Mouse (Mus musculus) stomach, embryonic 15.5 days (tissue): ENCODE measurements around the gene Fos. TPM values are rescaled to one million over a fixed set of nuclear protein-coding genes. Genes with fewer than 3 reads are reported as not detected.

ENCODE experiments used
- ATAC-seq: fragments of 200-750 bp; cut with Nextera tagmentation; 2 replicates; pipeline ENCODE4 v1.8.0; 2017; ENCODE audit warnings: low read depth, moderate number of reproducible peaks, moderate TSS enrichment; ENCODE audit not compliant: insufficient read depth, low FRiP score
- H3K27ac ChIP-seq: fragments of 300-500 bp; sonication (generic); 2 replicates; pipeline ENCODE4 v1.5.1; 2015; ENCODE audit warnings: mild to moderate bottlenecking, inconsistent platforms
- H3K27me3 ChIP-seq: fragments of 300-500 bp; sonication (generic); replicated peaks from 2 replicates; pipeline ENCODE4 v1.6.1; 2015; ENCODE audit warnings: inconsistent platforms
- H3K36me3 ChIP-seq: fragments of 300-500 bp; sonication (generic); 2 replicates; pipeline ENCODE4 v1.6.1; 2015; ENCODE audit warnings: inconsistent platforms
- H3K4me1 ChIP-seq: fragments of 300-500 bp; sonication (generic); 2 replicates; pipeline ENCODE4 v1.6.1; 2015; ENCODE audit warnings: inconsistent platforms
- H3K4me2 ChIP-seq: fragments of 300-500 bp; sonication (generic); 2 replicates; pipeline ENCODE4 v1.6.1; 2015; ENCODE audit warnings: mild to moderate bottlenecking, inconsistent platforms
- H3K4me3 ChIP-seq: fragments of 300-500 bp; sonication (generic); replicated peaks from 2 replicates; pipeline ENCODE4 v1.5.1; 2015; ENCODE audit warnings: inconsistent platforms
- H3K9ac ChIP-seq: fragments of 300-500 bp; sonication (generic); 2 replicates; pipeline ENCODE4 v1.6.1; 2015; ENCODE audit warnings: inconsistent platforms
- H3K9me3 ChIP-seq: fragments of 300-500 bp; sonication (generic); 2 replicates; pipeline ENCODE4 v1.6.1; 2016; ENCODE audit warnings: inconsistent platforms
- WGBS: fragments of 180-500 bp; shearing (Covaris S2); methylation state at CpG from one replicate; pipeline ENCODE4 v1.1.7; 2015; 5-methylcytosine and 5-hydroxymethylcytosine counted together
- polyA plus RNA-seq: library from polyadenylated mRNA; unstranded; fragments of >200 nt; fragmentation: Nextera tagmentation; extraction: Ambion mirVana; gene quantifications from 2 replicates; pipeline ENCODE4 v1.2.1, GENCODE M21; 2015

The Fos gene
- polyA plus RNA-seq, 1 experiment from 2014 or later = 16.4 TPM

DNA sequence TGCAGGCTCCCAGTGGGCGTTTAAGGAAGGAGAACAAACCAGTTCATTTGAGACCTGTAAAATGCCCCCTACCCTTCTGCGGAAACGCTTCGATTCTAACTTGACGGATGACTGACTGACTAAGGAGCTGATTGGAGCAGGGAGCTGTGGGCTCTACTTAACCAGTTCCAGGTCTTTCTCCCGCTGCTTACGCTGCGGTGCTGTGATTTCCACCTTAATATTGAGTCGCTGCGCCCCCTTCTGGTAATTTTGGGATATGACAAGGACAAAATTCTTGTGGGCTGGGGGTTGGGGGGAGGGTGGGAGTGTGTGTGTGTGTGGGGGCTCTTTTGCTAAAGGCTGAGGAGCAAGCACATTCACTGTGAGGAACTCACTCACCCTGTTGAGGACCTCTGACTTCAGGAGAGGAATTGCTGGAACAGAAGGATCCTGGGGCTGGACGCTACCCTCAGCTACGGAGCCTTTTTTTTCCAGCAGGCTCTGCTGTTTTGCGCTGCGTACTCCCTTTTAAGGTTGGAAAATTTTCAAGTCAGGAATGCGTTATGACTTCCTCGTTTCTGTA is 18.5 kb downstream of the Fos start:
- Histone ChIP-seq H3K4me1 (peaks cover 6% of the 10 kb centered on the region), H3K36me3 (no peaks in the 10 kb centered on the region), H3K9ac (no peak overlapping the region), H3K9me3 (no peaks in the 10 kb centered on the region), H3K27me3 (no peaks in the 10 kb centered on the region), H3K4me2 (peak overlapping the region; percentile 42), H3K27ac (no peak overlapping the region), H3K4me3 (peak overlapping the region; percentile 5; the same call in 1 of the 2 replicates)
- WGBS = 24% methylated on average over 16 of the region's 16 CpGs
- peak; percentile 40; the same call in 1 of the 2 replicates for ATAC-seq

DNA sequence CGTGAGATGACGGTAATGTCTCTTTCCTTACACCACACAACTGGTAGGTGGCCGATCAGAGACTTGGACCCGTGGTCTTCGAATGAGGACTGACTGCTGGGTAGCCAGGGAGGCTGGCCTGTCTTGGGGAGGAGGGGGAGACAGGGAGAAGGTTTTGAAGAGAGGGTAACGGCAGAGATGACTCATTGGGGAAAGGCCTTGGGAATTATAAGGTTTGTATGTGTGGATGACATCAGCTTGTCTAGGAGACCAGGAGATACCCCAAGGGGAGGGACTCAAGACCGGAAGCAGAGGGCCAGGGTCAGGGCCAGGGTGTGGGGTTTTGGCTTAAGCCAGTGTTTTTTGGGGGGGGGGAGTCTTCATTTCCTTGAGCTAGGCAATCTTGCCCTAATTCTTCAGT is 22.6 kb downstream of the Fos start:
- Histone ChIP-seq H3K27me3 (no peaks in the 10 kb centered on the region), H3K4me1 (0 out of 2 replicates have a peak, but pooled peaks cover 3% of the 10 kb centered on the region), H3K36me3 (no peaks in the 10 kb centered on the region), H3K9me3 (no peaks in the 10 kb centered on the region), H3K4me3 (no peak overlapping the region), H3K4me2 (no peak overlapping the region), H3K27ac (no peak overlapping the region), H3K9ac (no peak overlapping the region)
- no peak for ATAC-seq
- WGBS = 74% methylated on average over 7 of the region's 7 CpGs

DNA sequence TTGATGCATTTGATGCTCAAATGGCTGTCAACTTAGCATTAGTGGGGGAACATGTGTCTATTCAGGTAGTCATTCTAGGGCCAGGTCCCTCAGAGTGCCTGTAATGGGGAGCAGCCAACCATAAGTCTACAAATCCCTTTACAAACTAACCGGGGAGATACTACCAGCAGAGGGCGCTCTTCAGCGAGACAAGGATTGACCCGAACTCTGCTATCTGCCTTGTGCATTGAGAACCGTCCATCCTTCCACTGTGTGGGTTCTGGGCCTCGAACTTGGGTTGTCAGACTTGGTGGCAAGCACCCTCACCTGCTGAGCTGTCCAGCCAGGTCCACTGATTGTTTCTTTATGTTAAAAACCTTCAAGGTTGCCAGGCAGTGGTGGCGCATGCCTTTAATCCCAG is 23.1 kb downstream of the Fos start:
- H3K36me3 ChIP-seq = no peaks in the 10 kb centered on the region

DNA sequence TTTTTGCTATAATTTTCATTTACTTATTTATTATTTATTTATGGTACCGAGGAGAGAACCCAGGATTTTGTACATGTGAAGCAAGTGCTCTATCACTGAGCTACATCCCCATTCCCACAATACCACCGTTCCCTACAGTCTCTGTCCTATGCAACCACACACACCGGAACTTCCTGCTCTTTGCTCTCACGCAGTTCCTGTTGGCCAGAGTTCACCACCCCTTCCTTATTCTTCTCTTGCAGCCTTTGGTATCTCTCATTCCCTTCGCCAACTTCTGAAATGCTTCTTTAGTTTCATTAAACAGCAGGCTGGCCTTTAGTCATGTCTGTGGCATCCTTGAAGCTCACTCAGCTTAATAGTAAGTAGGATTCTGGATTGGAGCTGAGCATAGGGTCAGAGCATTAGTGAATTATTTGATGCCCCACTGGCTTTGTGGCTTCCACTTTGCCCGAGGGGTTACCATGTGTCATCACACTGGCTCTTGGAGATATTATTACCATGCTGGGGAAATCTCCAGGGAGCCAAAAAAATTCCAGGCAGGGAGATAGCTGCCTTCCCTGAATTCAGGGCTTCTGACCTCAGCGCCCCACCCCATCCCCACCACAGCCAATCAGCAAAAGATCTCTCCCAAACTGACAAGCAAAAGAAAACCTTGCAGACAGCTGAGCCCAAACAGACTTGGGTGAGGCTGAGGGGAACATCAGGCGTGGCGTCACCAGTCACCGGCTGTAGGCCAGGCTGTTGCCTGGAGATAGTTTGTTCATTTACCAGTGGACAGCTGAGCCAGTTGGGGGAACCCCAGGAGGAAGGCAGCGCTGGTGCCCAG is 23.8 kb downstream of the Fos start:
- H3K9ac ChIP-seq = no peak overlapping the region

More for the DNA sequence above, 23.1 kb downstream of the Fos start:
- no peak overlapping the region for H3K4me2 ChIP-seq
- no peaks in the 10 kb centered on the region for H3K27me3 ChIP-seq
- no peak for ATAC-seq
- WGBS = 19% methylated on average over 7 of the region's 7 CpGs
- no peak overlapping the region for H3K9ac ChIP-seq
- H3K9me3 ChIP-seq = no peaks in the 10 kb centered on the region; the same call in 1 of the 2 replicates
- H3K4me3 ChIP-seq = no peak overlapping the region
- H3K4me1 ChIP-seq = 0 out of 2 replicates have a peak, but pooled peaks cover 3% of the 10 kb centered on the region
- no peak overlapping the region for H3K27ac ChIP-seq

GRCm38 (mm10) chr12:85499001-85499400 is 25.3 kb downstream of the Fos start:
- Histone ChIP-seq H3K4me1 (0 out of 2 replicates have a peak, but pooled peaks cover 3% of the 10 kb centered on the region), H3K4me3 (no peak overlapping the region), H3K27me3 (no peaks in the 10 kb centered on the region), H3K4me2 (no peak overlapping the region), H3K27ac (no peak overlapping the region), H3K9me3 (no peaks in the 10 kb centered on the region; the same call in 1 of the 2 replicates), H3K36me3 (no peaks in the 10 kb centered on the region), H3K9ac (no peak overlapping the region)
- 68% methylated on average over 8 of the region's 8 CpGs for WGBS
- no peak for ATAC-seq

More for the DNA sequence above, 23.8 kb downstream of the Fos start:
- 49% methylated on average over 11 of the region's 11 CpGs for WGBS
- Histone ChIP-seq H3K4me3 (no peak overlapping the region), H3K36me3 (no peaks in the 10 kb centered on the region), H3K9me3 (no peaks in the 10 kb centered on the region; the same call in 1 of the 2 replicates), H3K27me3 (no peaks in the 10 kb centered on the region), H3K27ac (no peak overlapping the region), H3K4me2 (no peak overlapping the region), H3K4me1 (0 out of 2 replicates have a peak, but pooled peaks cover 3% of the 10 kb centered on the region)
- no peak for ATAC-seq

- ATAC-seq = no peak
- Histone ChIP-seq H3K9ac (no peak overlapping the region), H3K36me3 (no peaks in the 10 kb centered on the region), H3K9me3 (peaks cover 4% of the 10 kb centered on the region), H3K27me3 (no peaks in the 10 kb centered on the region), H3K4me1 (no peaks in the 10 kb centered on the region), H3K27ac (no peak overlapping the region), H3K4me3 (no peak overlapping the region), H3K4me2 (no peak overlapping the region)
- 88% methylated on average over 4 of the region's 4 CpGs for WGBS
Observed at GRCm38 (mm10) chr12:85502682-85503081, 29.0 kb downstream of the Fos start.

GRCm38 (mm10) chr12:85508235-85508634 is 34.5 kb downstream of the Fos start:
- Histone ChIP-seq H3K27me3 (no peaks in the 10 kb centered on the region), H3K36me3 (no peaks in the 10 kb centered on the region), H3K4me3 (no peak overlapping the region), H3K9ac (no peak overlapping the region), H3K9me3 (peaks cover 4% of the 10 kb centered on the region; the same call in 1 of the 2 replicates), H3K27ac (no peak overlapping the region), H3K4me2 (no peak overlapping the region), H3K4me1 (no peaks in the 10 kb centered on the region)
- 22% methylated on average over 3 of the region's 3 CpGs for WGBS
- ATAC-seq = no peak

GRCm38 (mm10) chr12:85510013-85510412 is 36.3 kb downstream of the Fos start:
- Histone ChIP-seq H3K4me2 (no peak overlapping the region), H3K4me3 (no peak overlapping the region), H3K9ac (no peak overlapping the region), H3K36me3 (no peaks in the 10 kb centered on the region), H3K27ac (no peak overlapping the region), H3K4me1 (no peaks in the 10 kb centered on the region), H3K9me3 (no peaks in the 10 kb centered on the region; the same call in 1 of the 2 replicates), H3K27me3 (no peaks in the 10 kb centered on the region)
- no peak for ATAC-seq
- 83% methylated on average over 2 of the region's 2 CpGs for WGBS

DNA sequence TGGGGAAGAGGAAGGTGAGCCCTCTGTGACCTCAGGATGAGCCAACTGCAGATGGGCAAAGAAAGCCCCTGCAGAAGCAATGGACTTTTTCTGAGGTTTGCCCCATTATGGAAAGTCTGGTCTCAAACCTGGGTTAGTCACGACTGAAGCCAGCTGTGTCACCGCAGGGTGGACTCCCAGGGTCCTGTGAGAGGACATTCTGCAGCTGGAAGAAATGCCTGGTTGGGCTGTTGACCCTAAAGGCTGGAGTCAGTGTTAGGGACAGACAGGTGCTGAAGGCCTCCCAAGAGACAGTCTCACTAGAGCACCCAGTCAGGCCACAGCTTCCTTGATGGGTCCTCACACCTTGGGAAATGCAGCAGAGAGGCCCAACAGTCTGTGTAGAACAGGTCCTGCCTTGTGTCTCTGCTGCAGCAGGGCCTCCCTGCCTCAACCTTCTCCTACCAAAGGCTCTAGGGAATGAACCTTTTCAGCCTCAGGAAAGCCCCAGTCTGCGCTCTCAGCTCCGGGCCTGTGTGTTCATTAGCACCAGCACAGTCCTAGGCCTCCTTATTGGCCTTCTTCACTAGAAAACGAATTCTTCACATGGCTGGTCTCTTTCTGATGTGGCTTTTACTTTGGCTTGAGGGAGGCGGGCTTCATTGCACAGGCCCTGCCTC is 40.2 kb downstream of the Fos start:
- no peak for ATAC-seq
- H3K27ac ChIP-seq = no peak overlapping the region
- 76% methylated on average over 6 of the region's 6 CpGs for WGBS

DNA sequence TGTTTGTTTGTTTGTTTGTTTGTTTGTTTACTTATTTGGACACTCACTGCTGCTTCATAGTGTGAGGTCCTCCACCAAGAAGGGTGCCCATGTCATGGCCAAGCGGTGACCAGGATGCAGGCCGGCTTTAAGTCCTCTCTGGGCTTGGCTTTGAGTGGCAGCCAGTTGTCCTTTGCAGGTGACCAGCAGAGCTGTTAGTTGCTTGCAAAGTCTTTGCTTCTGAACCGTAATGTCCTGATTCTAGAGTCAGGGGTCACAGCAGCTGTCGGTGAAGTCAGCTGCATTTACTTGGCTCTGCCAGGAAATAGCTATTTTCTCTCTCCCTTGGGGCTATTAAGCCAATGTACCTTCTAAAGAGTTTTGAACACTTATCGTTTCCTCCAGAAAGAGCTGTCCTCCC is 41.3 kb downstream of the Fos start:
- 67% methylated on average over 5 of the region's 5 CpGs for WGBS
- H3K9ac ChIP-seq = no peak overlapping the region
- H3K27ac ChIP-seq = no peak overlapping the region
- H3K4me1 ChIP-seq = no peaks in the 10 kb centered on the region
- no peaks in the 10 kb centered on the region for H3K27me3 ChIP-seq
- no peaks in the 10 kb centered on the region for H3K9me3 ChIP-seq
- no peak overlapping the region for H3K4me2 ChIP-seq
- H3K4me3 ChIP-seq = no peak overlapping the region
- no peaks in the 10 kb centered on the region for H3K36me3 ChIP-seq
- ATAC-seq = no peak

More for the DNA sequence above, 40.2 kb downstream of the Fos start:
- Histone ChIP-seq H3K9ac (no peak overlapping the region), H3K4me2 (no peak overlapping the region), H3K36me3 (no peaks in the 10 kb centered on the region), H3K4me3 (no peak overlapping the region), H3K4me1 (no peaks in the 10 kb centered on the region), H3K9me3 (no peaks in the 10 kb centered on the region), H3K27me3 (no peaks in the 10 kb centered on the region)

DNA sequence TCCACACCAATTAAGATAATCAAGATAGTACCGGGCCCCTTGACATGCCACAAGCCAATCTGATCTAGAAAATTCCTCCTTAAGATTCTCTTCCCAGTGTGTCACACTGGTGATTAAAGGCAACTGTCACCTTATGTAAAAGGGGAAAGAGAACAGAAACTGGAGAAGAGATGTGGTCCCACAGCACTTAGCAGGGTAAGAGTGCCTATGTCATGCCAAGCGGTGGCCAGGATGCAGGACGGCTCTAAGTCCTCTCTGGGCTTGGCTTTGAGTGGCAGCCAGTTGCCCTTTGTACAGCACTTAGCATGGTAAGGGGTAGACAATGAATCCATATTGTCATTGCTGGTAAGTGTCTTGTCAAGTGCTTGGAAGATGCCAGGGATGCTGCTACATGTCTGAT is 42.2 kb downstream of the Fos start:
- WGBS = 88% methylated on average over 3 of the region's 3 CpGs
- H3K9me3 ChIP-seq = no peaks in the 10 kb centered on the region
- no peak overlapping the region for H3K27ac ChIP-seq
- no peak overlapping the region for H3K4me2 ChIP-seq
- no peak overlapping the region for H3K4me3 ChIP-seq
- no peak overlapping the region for H3K9ac ChIP-seq
- no peaks in the 10 kb centered on the region for H3K36me3 ChIP-seq
- no peak for ATAC-seq
- no peaks in the 10 kb centered on the region for H3K4me1 ChIP-seq
- no peaks in the 10 kb centered on the region for H3K27me3 ChIP-seq

GRCm38 (mm10) chr12:85517339-85517738 is 43.6 kb downstream of the Fos start:
- no peak for ATAC-seq
- Histone ChIP-seq H3K4me2 (no peak overlapping the region), H3K9me3 (no peaks in the 10 kb centered on the region), H3K4me1 (no peaks in the 10 kb centered on the region), H3K4me3 (no peak overlapping the region), H3K27me3 (no peaks in the 10 kb centered on the region), H3K36me3 (no peaks in the 10 kb centered on the region), H3K27ac (no peak overlapping the region), H3K9ac (no peak overlapping the region)
- 82% methylated on average over 13 of the region's 13 CpGs for WGBS
